Mouse (Mus musculus) olfactory bulb, adult 2 months (tissue): Measurements from ENCODE around the gene Ccl7. TPM values are rescaled to one million over a fixed set of nuclear protein-coding genes. Genes with fewer than 3 reads are reported as not detected.
A peak's percentile ranks its signal among the peaks of the same experiment; 100 is the strongest.

ENCODE experiments used
- H3K27ac ChIP-seq: fragments of 200-500 bp; 2 replicates; pipeline ENCODE4 v1.5.1; 2012; ENCODE audit warnings: low read depth, low read length; ENCODE audit not compliant: insufficient read depth
- H3K4me1 ChIP-seq: fragments of 200-500 bp; 2 replicates; pipeline ENCODE4 v1.6.1; 2012; ENCODE audit warnings: low read length; ENCODE audit not compliant: control insufficient read depth, insufficient read depth
- H3K4me3 ChIP-seq: fragments of 200-500 bp; 2 replicates; pipeline ENCODE4 v1.5.1; 2012; ENCODE audit warnings: mild to moderate bottlenecking, low read depth, low read length, moderate library complexity; ENCODE audit not compliant: insufficient read depth
- CTCF ChIP-seq: fragments of 200-500 bp; IDR thresholded peaks from 2 replicates; pipeline ENCODE4 v1.5.1; 2012; ENCODE audit warnings: low read depth, mild to moderate bottlenecking, low read length, moderate library complexity; ENCODE audit not compliant: insufficient read depth
- POLR2A ChIP-seq: fragments of 200-500 bp; IDR thresholded peaks from 2 replicates; pipeline ENCODE4 v1.6.1; 2012; ENCODE audit warnings: mild to moderate bottlenecking, low read depth, low read length, moderate library complexity; ENCODE audit not compliant: insufficient read depth
- WGBS: fragments of 180-500 bp; shearing (Covaris S2); methylation state at CpG from one replicate; pipeline ENCODE4 v1.1.7; 2018; 5-methylcytosine and 5-hydroxymethylcytosine counted together
- polyA plus RNA-seq: library from polyadenylated mRNA; stranded (reverse); fragments of >200 nt; gene quantifications from 2 replicates; pipeline ENCODE4 v1.2.4, GENCODE M21; 2012; ENCODE audit warnings: low replicate concordance; ENCODE audit not compliant: missing spikeins, insufficient read depth, insufficient read length

The Ccl7 gene
- polyA plus RNA-seq, result not detected in 2 replicates

DNA sequence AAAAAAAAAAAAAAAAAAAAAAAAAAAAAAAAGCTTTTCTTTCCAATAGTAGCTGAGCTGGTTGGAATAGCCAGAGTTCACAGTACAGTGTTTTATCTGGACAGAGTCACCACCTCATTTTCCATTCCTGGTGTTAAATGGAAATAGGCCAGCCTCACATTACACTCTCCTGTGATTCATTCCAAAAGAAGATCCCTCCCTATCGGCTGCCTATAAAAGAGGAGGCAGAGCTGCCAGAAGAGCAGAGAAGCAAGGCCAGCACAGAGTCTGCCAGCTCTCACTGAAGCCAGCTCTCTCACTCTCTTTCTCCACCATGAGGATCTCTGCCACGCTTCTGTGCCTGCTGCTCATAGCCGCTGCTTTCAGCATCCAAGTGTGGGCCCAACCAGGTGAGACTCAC is at the start of gene Ccl7:
Ccl7 (plus strand) TSS at position 242 of the 400 bp plus-strand sequence.
- TF ChIP-seq POLR2A, result no peak
- TF ChIP-seq CTCF, result no peak
- no peaks in the 10 kb centered on the region for H3K4me1 ChIP-seq
- no peak within 1 kb of the TSS for H3K4me3 ChIP-seq
- 56% methylated on average over 3 of the region's 3 CpGs for WGBS
- no peak within 1 kb of the TSS for H3K27ac ChIP-seq

- Histone ChIP-seq H3K4me1 (no peaks in the 10 kb centered on the region), H3K4me3 (no peak overlapping the region), H3K27ac (no peak overlapping the region)
- peak; percentile 99 for TF ChIP-seq CTCF
- no peak for TF ChIP-seq POLR2A
- 61% methylated on average over 10 of the region's 10 CpGs for WGBS
These were observed 49.2 kb upstream of the Ccl7 start for GRCm38 (mm10) chr11:81996172-81996841.

DNA sequence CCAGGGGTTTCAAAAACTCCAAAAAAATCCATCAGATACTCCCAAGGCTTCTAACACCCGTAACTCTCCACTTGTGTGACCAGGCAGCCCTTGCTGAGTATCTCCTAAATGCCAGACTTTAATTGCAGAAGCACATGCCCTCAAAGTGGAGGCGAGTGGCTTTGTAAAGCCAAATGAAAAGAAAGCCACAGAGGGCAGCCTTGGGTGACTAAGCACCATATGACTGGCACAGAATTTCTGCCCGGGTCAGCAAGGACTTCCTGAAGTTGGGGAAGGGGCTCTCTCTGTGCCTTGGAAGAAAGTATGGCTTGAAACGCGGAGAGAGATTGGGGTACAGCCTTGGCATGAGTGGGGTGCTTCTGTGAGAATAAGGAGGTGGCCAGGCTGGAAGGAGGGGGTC is 48.4 kb upstream of the Ccl7 start:
- TF ChIP-seq POLR2A (no peak), CTCF (no peak)
- no peaks in the 10 kb centered on the region for H3K4me1 ChIP-seq
- no peak overlapping the region for H3K4me3 ChIP-seq
- no peak overlapping the region for H3K27ac ChIP-seq
- 90% methylated on average over 5 of the region's 5 CpGs for WGBS

- Histone ChIP-seq H3K4me1 (no peaks in the 10 kb centered on the region), H3K27ac (no peak overlapping the region), H3K4me3 (no peak overlapping the region)
- TF ChIP-seq CTCF, result no peak
- TF ChIP-seq POLR2A, result no peak
- WGBS, result 90% methylated on average over 3 of the region's 3 CpGs
These were observed 46.9 kb upstream of the Ccl7 start for GRCm38 (mm10) chr11:81998646-81999045.

GRCm38 (mm10) chr11:81999469-81999868 is 46.0 kb upstream of the Ccl7 start:
- no peak overlapping the region for H3K4me3 ChIP-seq
- TF ChIP-seq POLR2A (no peak), CTCF (no peak)
- no peak overlapping the region for H3K27ac ChIP-seq
- WGBS, result 81% methylated on average over 4 of the region's 4 CpGs
- no peaks in the 10 kb centered on the region for H3K4me1 ChIP-seq

- TF ChIP-seq POLR2A (no peak), CTCF (no peak)
- WGBS, result 73% methylated on average over 5 of the region's 5 CpGs
- no peaks in the 10 kb centered on the region for H3K4me1 ChIP-seq
- H3K4me3 ChIP-seq, result no peak overlapping the region
- H3K27ac ChIP-seq, result no peak overlapping the region
These were observed 44.9 kb upstream of the Ccl7 start for GRCm38 (mm10) chr11:82000581-82000980.

DNA sequence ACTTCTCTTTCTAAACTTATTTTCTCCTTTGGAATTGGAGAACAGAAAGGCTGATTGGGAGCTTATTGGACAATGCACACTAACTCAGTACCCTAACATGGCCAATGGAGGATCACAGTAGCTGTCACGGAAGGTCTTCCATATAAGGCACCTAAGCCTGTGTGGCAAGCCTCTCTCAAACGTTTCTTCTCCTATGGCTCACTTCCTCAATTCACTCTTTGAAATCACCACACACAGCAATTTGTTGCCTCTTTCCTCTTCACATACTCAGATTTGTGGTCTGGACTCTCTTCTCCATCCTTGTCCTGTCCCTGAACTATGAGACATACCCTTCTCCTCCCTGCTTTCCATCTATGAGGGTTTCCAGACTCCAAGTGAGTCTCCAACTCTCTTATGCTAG is 40.7 kb upstream of the Ccl7 start:
- H3K27ac ChIP-seq, result no peak overlapping the region
- TF ChIP-seq CTCF, result no peak
- no peak for TF ChIP-seq POLR2A
- WGBS, result 80% methylated on average over 2 of the region's 2 CpGs
- H3K4me3 ChIP-seq, result no peak overlapping the region
- H3K4me1 ChIP-seq, result no peaks in the 10 kb centered on the region

DNA sequence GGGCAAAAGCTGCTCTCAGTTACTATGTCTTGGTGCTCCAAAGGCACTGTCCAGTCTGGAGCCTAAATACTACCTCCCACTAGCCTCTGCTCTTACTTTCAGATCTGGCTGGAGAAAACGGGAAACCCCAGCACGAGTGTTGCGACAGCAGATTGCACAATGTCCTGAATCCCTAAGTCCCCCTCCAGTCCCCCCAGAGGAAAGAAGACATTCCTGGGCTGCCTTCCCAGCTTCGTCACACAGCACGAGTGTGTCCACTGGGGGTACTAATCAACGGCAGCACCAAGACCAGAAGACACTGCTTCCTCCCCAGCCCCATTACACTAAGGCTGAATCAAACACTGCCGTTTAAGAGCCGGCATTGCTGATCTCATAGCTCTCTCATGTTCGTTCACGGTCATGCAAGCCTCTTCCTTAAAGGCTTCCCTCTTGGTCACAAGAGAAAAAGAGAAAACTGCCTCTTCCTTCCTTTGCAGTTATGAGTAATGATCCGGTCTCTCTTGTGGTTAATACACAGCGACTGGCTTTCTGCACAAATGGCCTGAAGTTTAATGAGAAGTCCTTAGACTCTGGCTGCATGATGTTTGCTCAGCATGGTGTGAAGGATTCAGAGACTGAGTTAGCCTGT is 38.6 kb upstream of the Ccl7 start:
- WGBS, result 31% methylated on average over 12 of the region's 12 CpGs
- no peak overlapping the region for H3K27ac ChIP-seq

DNA sequence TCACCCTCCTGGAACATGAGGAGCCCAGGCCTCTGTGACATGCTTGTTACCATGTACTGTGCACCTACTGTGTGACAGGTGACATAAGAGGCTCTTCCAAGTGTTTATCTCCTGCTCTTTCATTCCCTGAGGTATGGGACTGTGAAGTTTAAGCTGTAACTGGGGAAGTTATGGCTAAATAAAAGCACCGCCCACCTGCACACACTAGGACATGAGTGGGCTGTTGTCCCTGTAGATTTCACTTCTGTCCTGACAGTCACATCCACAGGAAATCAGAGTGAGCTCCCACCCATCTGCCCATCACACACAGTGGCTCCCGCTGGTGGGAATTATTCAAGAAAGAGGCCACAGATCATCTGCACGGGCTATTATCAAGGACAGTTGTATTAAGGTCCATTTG is 35.4 kb upstream of the Ccl7 start:
- Histone ChIP-seq H3K27ac (no peak overlapping the region), H3K4me3 (no peak overlapping the region), H3K4me1 (peaks cover 2% of the 10 kb centered on the region; the same call in 1 of the 2 replicates)
- TF ChIP-seq CTCF, result no peak
- no peak for TF ChIP-seq POLR2A
- 96% methylated on average over 3 of the region's 3 CpGs for WGBS

More for the DNA sequence above, 38.6 kb upstream of the Ccl7 start:
- TF ChIP-seq CTCF (no peak), POLR2A (no peak)
- H3K4me3 ChIP-seq, result no peak overlapping the region
- H3K4me1 ChIP-seq, result peaks cover 2% of the 10 kb centered on the region; the same call in 1 of the 2 replicates
